Mouse (Mus musculus): ENCODE measurements around the gene Mcm9. TPM values are rescaled to one million over a fixed set of nuclear protein-coding genes. Genes with fewer than 3 reads are reported as not detected.
"Not testable (repeated sequence)": the region's sequence is repeated elsewhere in the genome, so short reads cannot be mapped to it uniquely, and the experiment has no call there.

The Mcm9 gene
- polyA plus RNA-seq, 1 experiment from 2014 or later: 6.4 TPM

- H3K36me3 ChIP-seq (replicated peaks): no peaks in the 10 kb centered on the region
- peak; percentile 79 for ATAC-seq (replicated peaks)
- H3K9ac ChIP-seq: no peak overlapping the region
- H3K4me1 ChIP-seq: no peaks in the 10 kb centered on the region
- no peak overlapping the region for H3K4me3 ChIP-seq
- no peak overlapping the region for H3K4me2 ChIP-seq
- no peaks in the 10 kb centered on the region for H3K27me3 ChIP-seq (replicated peaks)
- H3K27ac ChIP-seq: no peak overlapping the region
- H3K9me3 ChIP-seq: no peaks in the 10 kb centered on the region
- WGBS: 29% methylated on average over 6 of the region's 6 CpGs
Observed at GRCm38 (mm10) chr10:53509158-53509773, 121.0 kb downstream of the Mcm9 start.

- H3K27me3 ChIP-seq (replicated peaks): no peaks in the 10 kb centered on the region
- no peaks in the 10 kb centered on the region for H3K9me3 ChIP-seq
- H3K4me2 ChIP-seq: no peak overlapping the region
- no peak overlapping the region for H3K9ac ChIP-seq
- peak; percentile 31; the same call in 1 of the 2 replicates for ATAC-seq (replicated peaks)
- no peak overlapping the region for H3K27ac ChIP-seq
- peaks cover 3% of the 10 kb centered on the region for H3K4me1 ChIP-seq
- no peaks in the 10 kb centered on the region for H3K36me3 ChIP-seq (replicated peaks)
- no peak overlapping the region for H3K4me3 ChIP-seq
Observed at GRCm38 (mm10) chr10:53508676-53509075, 121.6 kb downstream of the Mcm9 start.

GRCm38 (mm10) chr10:53505526-53505925 lies 124.7 kb downstream of the Mcm9 start:
- Histone ChIP-seq H3K36me3 (replicated peaks) (no peaks in the 10 kb centered on the region), H3K9ac (no peak overlapping the region), H3K4me3 (no peak overlapping the region), H3K4me1 (peaks cover 11% of the 10 kb centered on the region), H3K4me2 (no peak overlapping the region), H3K27ac (no peak overlapping the region), H3K9me3 (no peaks in the 10 kb centered on the region), H3K27me3 (replicated peaks) (no peaks in the 10 kb centered on the region)
- ATAC-seq (replicated peaks): no peak
- WGBS: 77% methylated on average over 2 of the region's 2 CpGs

- Histone ChIP-seq H3K27me3 (replicated peaks) (no peaks in the 10 kb centered on the region), H3K36me3 (replicated peaks) (no peaks in the 10 kb centered on the region), H3K9me3 (no peaks in the 10 kb centered on the region), H3K9ac (no peak overlapping the region), H3K4me1 (peaks cover 11% of the 10 kb centered on the region), H3K4me2 (no peak overlapping the region), H3K4me3 (no peak overlapping the region), H3K27ac (no peak overlapping the region)
- WGBS: 83% methylated on average over 3 of the region's 3 CpGs
- no peak for ATAC-seq (replicated peaks)
Observed at GRCm38 (mm10) chr10:53505069-53505468, 125.2 kb downstream of the Mcm9 start.

GRCm38 (mm10) chr10:53502875-53503816 lies 127.1 kb downstream of the Mcm9 start:
- WGBS: 35% methylated on average over 21 of the region's 21 CpGs
- peaks cover 11% of the 10 kb centered on the region for H3K4me1 ChIP-seq
- peak; percentile 86 for ATAC-seq (replicated peaks)
- H3K4me3 ChIP-seq: 0 out of 2 replicates have a peak overlapping the region, but pooled peaks have one; percentile 11
- peak overlapping the region; percentile 73 for H3K27ac ChIP-seq
- no peaks in the 10 kb centered on the region for H3K9me3 ChIP-seq
- peak overlapping the region; percentile 31; the same call in 1 of the 2 replicates for H3K9ac ChIP-seq
- H3K27me3 ChIP-seq (replicated peaks): no peaks in the 10 kb centered on the region
- peak overlapping the region; percentile 42 for H3K4me2 ChIP-seq
- H3K36me3 ChIP-seq (replicated peaks): no peaks in the 10 kb centered on the region

GRCm38 (mm10) chr10:53502471-53502870 lies 127.8 kb downstream of the Mcm9 start:
- no peak for ATAC-seq (replicated peaks)

GRCm38 (mm10) chr10:53499518-53499917 lies 130.7 kb downstream of the Mcm9 start:
- ATAC-seq (replicated peaks): no peak
- Histone ChIP-seq H3K9ac (no peak overlapping the region), H3K4me2 (no peak overlapping the region), H3K27me3 (replicated peaks) (no peaks in the 10 kb centered on the region), H3K4me3 (no peak overlapping the region), H3K36me3 (replicated peaks) (no peaks in the 10 kb centered on the region), H3K27ac (no peak overlapping the region), H3K9me3 (no peaks in the 10 kb centered on the region), H3K4me1 (peaks cover 11% of the 10 kb centered on the region)

More at GRCm38 (mm10) chr10:53502471-53502870, 127.8 kb downstream of the Mcm9 start:
- Histone ChIP-seq H3K4me3 (no peak overlapping the region), H3K9ac (no peak overlapping the region), H3K4me2 (no peak overlapping the region), H3K9me3 (no peaks in the 10 kb centered on the region), H3K27me3 (replicated peaks) (no peaks in the 10 kb centered on the region), H3K4me1 (peaks cover 11% of the 10 kb centered on the region), H3K27ac (no peak overlapping the region), H3K36me3 (replicated peaks) (no peaks in the 10 kb centered on the region)
- WGBS: 89% methylated on average over 13 of the region's 13 CpGs

- not testable (repeated sequence) for H3K9me3 ChIP-seq; H3K4me3 ChIP-seq; ATAC-seq (replicated peaks); H3K36me3 ChIP-seq (replicated peaks); H3K4me1 ChIP-seq; H3K27me3 ChIP-seq (replicated peaks); H3K27ac ChIP-seq; H3K9ac ChIP-seq; H3K4me2 ChIP-seq
- WGBS: 92% methylated on average over 3 of the region's 3 CpGs
Observed at GRCm38 (mm10) chr10:53495349-53495748, 134.9 kb downstream of the Mcm9 start.

GRCm38 (mm10) chr10:53493954-53494353 lies 136.3 kb downstream of the Mcm9 start:
- H3K4me2 ChIP-seq: no peak overlapping the region
- H3K27ac ChIP-seq: no peak overlapping the region
- WGBS: 93% methylated on average over 13 of the region's 13 CpGs
- no peaks in the 10 kb centered on the region for H3K9me3 ChIP-seq
- H3K4me3 ChIP-seq: no peak overlapping the region
- no peaks in the 10 kb centered on the region for H3K27me3 ChIP-seq (replicated peaks)
- H3K36me3 ChIP-seq (replicated peaks): no peaks in the 10 kb centered on the region
- no peak overlapping the region for H3K9ac ChIP-seq
- ATAC-seq (replicated peaks): no peak
- no peaks in the 10 kb centered on the region for H3K4me1 ChIP-seq

Other genes with a start within 250 kb of the Mcm9 start
- 59.3 and 59.6 TPM in 2 replicates for gene Asf1a, start 33.7 kb downstream of the Mcm9 start, polyA plus RNA-seq (2015; fragmentation: Nextera tagmentation; extraction: Ambion mirVana)
- 14.8 and 15.3 TPM in 2 replicates for gene Fam184a, start 120.7 kb upstream of the Mcm9 start, polyA plus RNA-seq (2015; fragmentation: Nextera tagmentation; extraction: Ambion mirVana)

Measured in midbrain, embryonic 15.5 days (tissue).